Mouse (Mus musculus) kidney, adult 2 months (tissue): Measurements from ENCODE around the gene Bcat2.

Source experiments
- CTCF ChIP-seq: fragments of 200-500 bp; conservative IDR thresholded peaks from 2 replicates; pipeline ENCODE4 v1.5.1; 2011; ENCODE audit warnings: low read depth, mild to moderate bottlenecking, control low read depth, low read length, moderate library complexity, mixed read lengths; ENCODE audit not compliant: insufficient read depth, insufficient read length
- POLR2A ChIP-seq: fragments of 200-500 bp; IDR thresholded peaks from one replicate; pipeline ENCODE4 v1.6.1; 2011; ENCODE audit warnings: low read depth, low read length, control low read depth

DNA sequence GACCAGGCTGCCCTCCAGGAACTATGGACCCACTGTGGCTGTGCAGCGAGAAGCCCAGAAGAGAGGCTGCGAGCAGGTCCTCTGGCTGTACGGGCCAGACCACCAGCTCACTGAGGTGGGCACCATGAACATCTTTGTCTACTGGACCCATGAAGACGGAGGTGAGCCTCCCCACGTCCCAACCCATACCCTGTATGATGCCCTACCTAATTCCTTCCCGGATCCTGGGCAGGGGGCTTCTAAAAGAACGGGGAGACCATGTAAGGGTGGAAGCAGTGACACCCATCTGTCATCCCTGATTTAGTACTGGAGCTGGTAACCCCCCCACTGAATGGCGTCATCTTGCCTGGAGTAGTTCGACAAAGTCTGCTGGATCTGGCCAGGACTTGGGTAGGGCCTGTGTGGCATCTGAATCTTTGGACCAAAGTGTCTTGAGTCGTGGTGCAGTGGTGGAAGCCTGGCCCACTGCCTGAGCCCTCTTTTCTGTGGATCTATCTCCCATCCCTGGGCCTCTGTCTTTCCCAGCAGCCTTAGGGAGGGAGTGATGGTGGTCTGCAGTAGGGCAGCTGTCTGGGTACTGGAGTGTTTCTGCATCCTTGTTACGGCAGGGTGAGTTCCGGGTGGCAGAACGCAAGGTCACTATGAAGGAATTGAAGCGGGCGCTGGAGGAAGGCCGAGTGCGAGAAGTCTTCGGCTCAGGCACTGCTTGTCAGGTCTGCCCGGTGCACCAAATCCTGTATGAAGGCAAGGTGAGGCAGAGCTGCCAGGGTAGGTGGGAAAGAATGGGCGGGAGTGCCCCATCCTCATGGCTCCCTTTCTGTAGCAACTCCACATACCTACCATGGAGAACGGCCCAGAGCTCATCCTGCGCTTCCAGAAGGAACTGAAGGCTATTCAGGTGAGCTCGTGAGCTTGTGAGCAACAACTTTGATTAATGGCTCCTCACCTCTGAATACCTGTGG lies 18.0 kb downstream of the Bcat2 start:
- TF ChIP-seq CTCF (no peak), POLR2A (no peak)
